Comparison of ENCODE assay signal across 8 mouse cellular contexts in the genomic region with DNA sequence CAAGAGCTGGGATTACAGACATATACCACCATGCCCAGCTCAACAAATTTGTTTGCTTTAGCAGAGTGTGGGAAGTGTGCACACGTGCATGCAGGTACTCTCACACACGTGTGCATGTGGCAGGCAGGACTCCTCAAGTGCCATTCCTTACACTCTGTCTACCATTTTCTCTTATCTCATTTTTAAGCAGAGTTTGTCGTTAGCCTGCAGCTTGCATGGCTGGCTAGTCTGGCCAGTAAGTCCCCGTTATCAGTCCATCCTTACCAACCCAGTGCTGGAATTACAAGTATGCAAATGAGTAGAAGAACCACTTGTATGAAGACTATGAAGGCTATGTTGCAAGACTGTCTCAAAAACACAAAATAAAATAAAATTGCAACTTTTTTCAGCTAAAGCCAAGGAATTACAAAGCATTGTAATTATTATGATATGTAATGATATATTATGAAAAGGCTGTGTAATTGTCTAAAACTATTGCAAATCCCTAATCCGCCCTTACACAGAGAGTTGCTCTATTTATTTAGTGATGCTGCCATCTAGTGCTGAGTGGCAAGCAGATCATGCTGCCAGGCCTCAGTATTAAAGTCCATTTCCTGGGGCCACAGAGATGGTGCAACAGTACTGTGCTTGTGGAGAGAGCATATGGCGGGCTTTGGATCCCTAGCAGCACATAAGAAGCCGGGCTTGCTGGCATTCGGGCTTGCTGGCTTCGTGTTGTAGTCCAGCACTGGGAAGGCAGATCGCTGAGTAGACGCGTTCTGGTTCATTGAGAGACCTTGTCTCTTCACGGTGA. TPM values are rescaled to one million over a fixed set of nuclear protein-coding genes. Genes with fewer than 3 reads are reported as not detected.
DNase-seq lines count a peak whose midpoint lies in the region; ATAC-seq lines count a peak whose summit lies in the region.

No protein-coding gene starts in this region.

- ATAC-seq in kidney, embryonic 14.5 days (ENCODE audit: low FRiP score, low TSS enrichment): no peak
- peak; percentile 48 for ATAC-seq in liver, embryonic 16.5 days (ENCODE audit: low read depth)

- H3K9me3 ChIP-seq in kidney, embryonic 14.5 days (ENCODE audit: control insufficient read depth, low read length): no peaks in the 10 kb centered on the region
- H3K9me3 ChIP-seq in liver, embryonic 16.5 days (replicated peaks; ENCODE audit: control insufficient read depth, low read length): no peaks in the 10 kb centered on the region

- peak; percentile 26 for DNase-seq in kidney, adult 18-20 months
- DNase-seq in MN1 (ENCODE audit: low spot score): peak; percentile 58
- DNase-seq in cerebellum, postnatal 36 days: peak; percentile 80 to 81
- no peak for DNase-seq in spleen, adult 18-20 months
- DNase-seq in spleen, postnatal 4 days (ENCODE audit: low spot score in 2 of 2): no peak
- DNase-seq in urinary bladder, adult 18-20 months (ENCODE audit: low spot score in 2 of 2): no peak

- H3K4me2 ChIP-seq in kidney, embryonic 14.5 days (replicated peaks; ENCODE audit: low read depth, low read length): no peak overlapping the region
- no peak overlapping the region for H3K4me2 ChIP-seq in liver, embryonic 16.5 days (ENCODE audit: low read depth, low read length)

- H3K27me3 ChIP-seq in kidney, embryonic 14.5 days (ENCODE audit: control insufficient read depth, insufficient read depth, low read length): no peaks in the 10 kb centered on the region
- H3K27me3 ChIP-seq in liver, embryonic 16.5 days (ENCODE audit: control insufficient read depth, insufficient read depth, low read depth, low read length): no peaks in the 10 kb centered on the region

- no peak overlapping the region for H3K27ac ChIP-seq in kidney, embryonic 14.5 days (ENCODE audit: low read depth, low read length)
- H3K27ac ChIP-seq in liver, embryonic 16.5 days (ENCODE audit: low read length): no peak overlapping the region; the same call in 1 of the 2 replicates

- no peak overlapping the region for H3K9ac ChIP-seq in kidney, embryonic 14.5 days (ENCODE audit: low read depth, low read length)
- no peak overlapping the region for H3K9ac ChIP-seq in liver, embryonic 16.5 days (ENCODE audit: low read depth, low read length)

- H3K4me1 ChIP-seq in kidney, embryonic 14.5 days (ENCODE audit: control insufficient read depth, insufficient read depth, low read length): no peaks in the 10 kb centered on the region
- H3K4me1 ChIP-seq in liver, embryonic 16.5 days (ENCODE audit: control insufficient read depth, low read depth, low read length): peaks cover 6% of the 10 kb centered on the region

- H3K36me3 ChIP-seq in kidney, embryonic 14.5 days (ENCODE audit: control insufficient read depth, insufficient read depth, low read length): peaks cover 77% of the 10 kb centered on the region
- H3K36me3 ChIP-seq in liver, embryonic 16.5 days (ENCODE audit: control insufficient read depth, insufficient read depth): peaks cover 3% of the 10 kb centered on the region; the same call in 1 of the 2 replicates

- 89% methylated on average over 13 of the region's 13 CpGs for WGBS in kidney, embryonic 14.5 days
- 67% methylated on average over 13 of the region's 13 CpGs for WGBS in liver, embryonic 16.5 days (ENCODE audit: insufficient replicate concordance)

- H3K4me3 ChIP-seq in kidney, embryonic 14.5 days (ENCODE audit: low read length): no peak overlapping the region
- no peak overlapping the region for H3K4me3 ChIP-seq in liver, embryonic 16.5 days (ENCODE audit: low read depth, low read length)

RNA-seq across cellular contexts. Expression of a gene that starts 24.9 kb away (rescaled TPM):
- polyA plus RNA-seq in kidney, embryonic 14.5 days (2014; fragmentation: Nextera tagmentation; extraction: Ambion mirVana): 3.1 and 5.1 TPM in 2 replicates
- polyA plus RNA-seq in liver, embryonic 16.5 days (2015; fragmentation: Nextera tagmentation; extraction: Ambion mirVana): 0.12 and 0.35 TPM in 2 replicates

RNA-seq across cellular contexts. Expression of a gene that starts 32.0 kb away (rescaled TPM):
- polyA plus RNA-seq in kidney, embryonic 14.5 days (2014; fragmentation: Nextera tagmentation; extraction: Ambion mirVana): 94.0 and 174 TPM in 2 replicates
- polyA plus RNA-seq in liver, embryonic 16.5 days (2015; fragmentation: Nextera tagmentation; extraction: Ambion mirVana): 175 and 178 TPM in 2 replicates

RNA-seq across cellular contexts. Expression of a gene that starts 36.8 kb away (rescaled TPM):
- 19.0 and 31.1 TPM in 2 replicates for polyA plus RNA-seq in kidney, embryonic 14.5 days (2014; fragmentation: Nextera tagmentation; extraction: Ambion mirVana)
- 7.3 and 7.4 TPM in 2 replicates for polyA plus RNA-seq in liver, embryonic 16.5 days (2015; fragmentation: Nextera tagmentation; extraction: Ambion mirVana)

Comparison
In these comparisons a context has a peak if more than half of its experiments do, and no peak if none do; other contexts are left out.
1. DNase-seq: peak in kidney, adult 18-20 months (single experiment), MN1 (single experiment) and cerebellum, postnatal 36 days (2 of 2); none in spleen, adult 18-20 months (0 of 2), spleen, postnatal 4 days (0 of 2) and urinary bladder, adult 18-20 months (0 of 2).